Mouse (Mus musculus) adrenal gland, adult 18-20 months (tissue): ENCODE measurements around the gene Svep1. TPM values are rescaled to one million over a fixed set of nuclear protein-coding genes. Genes with fewer than 3 reads are reported as not detected.

Experiments used
- DNase-seq, 2 experiments: peaks; one replicate each; pipeline ENCODE4 v3.0.0; 2021 to 2022; ENCODE audit warnings: low spot score in 2 of 2
- long read RNA-seq, 2 experiments: library from polyadenylated mRNA; stranded (forward); transcript quantifications; one replicate each; pipeline ENCODE4 v2.0.0; 2021
- total RNA-seq, 2 experiments: library from RNA; stranded (reverse); gene quantifications; 1 replicate in 1 of 2; 2 replicates in 1 of 2; pipeline ENCODE4 v1.2.3; 2021

The Svep1 gene
- total RNA-seq: 1 to 10 TPM; 6.8 to 9.1 TPM
- long read RNA-seq, experiment 1: 0 reads
- long read RNA-seq, experiment 2, partial matches to known transcripts: 0 of 1 reads
- long read RNA-seq, experiment 2, other reads (novel, unspliced or antisense): 1 of 1 reads

GRCm38 (mm10) chr4:58206115-58206945 lies at the start of gene Svep1:
TSS of gene Svep1 (minus strand) at chr4:58206859.
- peak in 1 of 2 experiments; percentile 26 for DNase-seq

- DNase-seq: peak; percentile 23 to 26
Observed at GRCm38 (mm10) chr4:58253410-58253809, 46.8 kb upstream of the Svep1 start.

GRCm38 (mm10) chr4:58252381-58252780 lies 45.7 kb upstream of the Svep1 start:
- DNase-seq: no peak

GRCm38 (mm10) chr4:58245544-58245943 lies 38.9 kb upstream of the Svep1 start:
- no peak for DNase-seq

- no peak for DNase-seq
Observed at GRCm38 (mm10) chr4:58240416-58240815, 33.8 kb upstream of the Svep1 start.

GRCm38 (mm10) chr4:58235828-58236227 lies 29.2 kb upstream of the Svep1 start:
- DNase-seq: no peak

GRCm38 (mm10) chr4:58223499-58223898 lies 16.8 kb upstream of the Svep1 start:
- DNase-seq: no peak

GRCm38 (mm10) chr4:58211374-58211773 lies 4.7 kb upstream of the Svep1 start:
- DNase-seq: no peak

- no peak for DNase-seq
Observed at GRCm38 (mm10) chr4:58210557-58211090, 4.0 kb upstream of the Svep1 start.

- no peak for DNase-seq
Observed at GRCm38 (mm10) chr4:58205750-58206114, 927 bp downstream of the Svep1 start.

- DNase-seq: no peak
Observed at GRCm38 (mm10) chr4:58201703-58202102, 5.0 kb downstream of the Svep1 start.

GRCm38 (mm10) chr4:58200826-58201225 lies 5.8 kb downstream of the Svep1 start:
- DNase-seq: peak in 1 of 2 experiments; percentile 10

GRCm38 (mm10) chr4:58197230-58197629 lies 9.4 kb downstream of the Svep1 start:
- DNase-seq: no peak

GRCm38 (mm10) chr4:58196795-58197194 lies 9.9 kb downstream of the Svep1 start:
- DNase-seq: no peak

- DNase-seq: no peak
Observed at GRCm38 (mm10) chr4:58195936-58196335, 10.7 kb downstream of the Svep1 start.

GRCm38 (mm10) chr4:58189281-58189680 lies 17.4 kb downstream of the Svep1 start:
- DNase-seq: no peak

GRCm38 (mm10) chr4:58185401-58185800 lies 21.3 kb downstream of the Svep1 start:
- DNase-seq: no peak

- DNase-seq: no peak
Observed at GRCm38 (mm10) chr4:58184681-58185341, 21.8 kb downstream of the Svep1 start.

GRCm38 (mm10) chr4:58183897-58184296 lies 22.8 kb downstream of the Svep1 start:
- DNase-seq: no peak

GRCm38 (mm10) chr4:58178489-58178888 lies 28.2 kb downstream of the Svep1 start:
- no peak for DNase-seq

- no peak for DNase-seq
Observed at GRCm38 (mm10) chr4:58177256-58177655, 29.4 kb downstream of the Svep1 start.

GRCm38 (mm10) chr4:58174435-58174987 lies 32.1 kb downstream of the Svep1 start:
- DNase-seq: no peak
